ENCODE assay signal across 8 mouse cellular contexts in genomic region chr9:8043044-8043387, GRCm38 (mm10). TPM values are rescaled to one million over a fixed set of nuclear protein-coding genes. Genes with fewer than 3 reads are reported as not detected.
A peak's percentile ranks its signal among the peaks of the same experiment; 100 is the strongest.
DNase-seq lines count a peak whose midpoint lies in the region; ATAC-seq and TF ChIP-seq lines count a peak whose summit lies in the region.

No protein-coding gene starts in this region.

- 0 out of 2 replicates have a peak overlapping the region, but pooled peaks have one; percentile 40 for H3K9ac ChIP-seq in liver, embryonic 15.5 days

- H3K4me2 ChIP-seq in liver, embryonic 15.5 days: peak overlapping the region; percentile 88

- TF ChIP-seq POLR2A in cerebellum, adult 2 months (IDR thresholded peaks at IDR 0.05; ENCODE audit: borderline replicate concordance, insufficient read depth, low read length): no peak
- no peak for TF ChIP-seq POLR2A in spleen, adult 2 months (IDR thresholded peaks at IDR 0.05; ENCODE audit: low read depth, low read length)

- H3K27me3 ChIP-seq in cerebellum, adult 2 months (ENCODE audit: control insufficient read depth, insufficient read depth, low read length): no peaks in the 10 kb centered on the region
- no peaks in the 10 kb centered on the region for H3K27me3 ChIP-seq in spleen, adult 2 months (ENCODE audit: control insufficient read depth, insufficient read depth, low read length)
- H3K27me3 ChIP-seq in liver, embryonic 15.5 days: no peaks in the 10 kb centered on the region

- intact Hi-C loops in left cerebral cortex, postnatal 36 days (cut with DNase I): loop anchor here (5.0 kb wide), 2 partner anchors 41 to 89 kb away; partner anchors contain the start of genes Cep126 and Yap1

- H3K4me1 ChIP-seq in cerebellum, adult 2 months (ENCODE audit: control insufficient read depth, insufficient read depth, low read length): no peaks in the 10 kb centered on the region
- H3K4me1 ChIP-seq in spleen, adult 2 months (ENCODE audit: control insufficient read depth, insufficient read depth, insufficient read length): peaks cover 5% of the 10 kb centered on the region; the same call in 1 of the 2 replicates
- H3K4me1 ChIP-seq in liver, embryonic 15.5 days (replicated peaks): peaks cover 8% of the 10 kb centered on the region

- 23% methylated on average over 5 of the region's 5 CpGs for WGBS in cerebellum, adult 2 months
- WGBS in spleen, adult 2 months: 12% methylated on average over 5 of the region's 5 CpGs
- 20% methylated on average over 5 of the region's 5 CpGs for WGBS in liver, embryonic 15.5 days (ENCODE audit: insufficient replicate concordance)

- H3K4me3 ChIP-seq in cerebellum, adult 2 months (replicated peaks; ENCODE audit: insufficient read depth, low read depth, low read length): peak overlapping the region; percentile 90
- H3K4me3 ChIP-seq in spleen, adult 2 months (ENCODE audit: extremely low read depth, insufficient read depth, insufficient read length): peak overlapping the region; percentile 70
- H3K4me3 ChIP-seq in liver, embryonic 15.5 days (replicated peaks): peak overlapping the region; percentile 67

- H3K27ac ChIP-seq in cerebellum, adult 2 months (ENCODE audit: insufficient read depth, low read length): no peak overlapping the region
- no peak overlapping the region for H3K27ac ChIP-seq in spleen, adult 2 months (ENCODE audit: insufficient read depth, low read length)
- no peak overlapping the region for H3K27ac ChIP-seq in liver, embryonic 15.5 days (replicated peaks)

- no peak for DNase-seq in cerebellum, adult 2 months
- DNase-seq in cerebellum, adult 9-10 months: no peak
- DNase-seq in spleen, adult 2 months (ENCODE audit: low read depth in 1 of 2, low spot score in 2 of 2): no peak
- DNase-seq in spleen, postnatal 10 days (ENCODE audit: low spot score in 2 of 2): no peak
- DNase-seq in ovary, postnatal 36 days (ENCODE audit: low spot score): no peak
- no peak for DNase-seq in left cerebral cortex, postnatal 36 days (ENCODE audit: low spot score in 2 of 2)
- DNase-seq in layer of hippocampus, adult 9-10 months (ENCODE audit: low spot score): no peak

- H3K9me3 ChIP-seq in liver, embryonic 15.5 days (replicated peaks): no peaks in the 10 kb centered on the region

- no peak for ATAC-seq in liver, embryonic 15.5 days (ENCODE audit: insufficient read depth)

- no peaks in the 10 kb centered on the region for H3K36me3 ChIP-seq in spleen, adult 2 months (ENCODE audit: control insufficient read depth, insufficient read depth, low read length)
- H3K36me3 ChIP-seq in liver, embryonic 15.5 days (replicated peaks): no peaks in the 10 kb centered on the region

- no peak for TF ChIP-seq CTCF in cerebellum, adult 2 months (IDR thresholded peaks at IDR 0.05; ENCODE audit: borderline replicate concordance, insufficient read depth, low read depth, low read length)
- no peak for TF ChIP-seq CTCF in spleen, adult 2 months (IDR thresholded peaks at IDR 0.05; ENCODE audit: extremely low read depth, insufficient read depth, insufficient read length, insufficient replicate concordance)

RNA-seq across cellular contexts. Expression of gene Cfap300, which starts 0.4 kb away (rescaled TPM):
- polyA plus RNA-seq in cerebellum, adult 2 months (2012; rRNA removed): 4.9 and 5.1 TPM in 2 replicates
- 0.16 and 0.74 TPM in 2 replicates for polyA plus RNA-seq in spleen, adult 2 months (2012; rRNA removed)
- 0.84 and 0.88 TPM in 2 replicates for polyA plus RNA-seq in liver, embryonic 15.5 days (2015; fragmentation: Nextera tagmentation; extraction: Ambion mirVana)
- total RNA-seq in left cerebral cortex, postnatal 36 days (2021): 10 to 100 TPM in 1 of 2 experiments, 1 to 10 TPM in 1; 9.2 to 14.0 TPM

RNA-seq across cellular contexts. Expression of gene Yap1, which starts 38.6 kb away (rescaled TPM):
- 8.5 and 10.0 TPM in 2 replicates for polyA plus RNA-seq in cerebellum, adult 2 months (2012; rRNA removed)
- 10.1 and 12.8 TPM in 2 replicates for polyA plus RNA-seq in spleen, adult 2 months (2012; rRNA removed)
- polyA plus RNA-seq in liver, embryonic 15.5 days (2015; fragmentation: Nextera tagmentation; extraction: Ambion mirVana): 3.2 and 3.7 TPM in 2 replicates
- 10 to 100 TPM; 17.2 to 19.0 TPM for total RNA-seq in left cerebral cortex, postnatal 36 days (2021)
